Mouse (Mus musculus) stomach, embryonic 16.5 days (tissue): ENCODE data around the gene Eif4g3. TPM values are rescaled to one million over a fixed set of nuclear protein-coding genes. Genes with fewer than 3 reads are reported as not detected.

ENCODE experiments used
- ATAC-seq: fragments of 200-750 bp; cut with Nextera tagmentation; 2 replicates; pipeline ENCODE4 v1.8.0; 2017; ENCODE audit warnings: moderate number of reproducible peaks, moderate TSS enrichment; ENCODE audit not compliant: insufficient read depth, low FRiP score
- H3K27ac ChIP-seq: fragments of 300-500 bp; sonication (generic); 2 replicates; pipeline ENCODE4 v1.5.1; 2014; ENCODE audit warnings: low read length
- H3K27me3 ChIP-seq: fragments of 300-500 bp; sonication (generic); 2 replicates; pipeline ENCODE4 v1.6.1; 2014; ENCODE audit warnings: low read length, control low read depth, mixed read lengths; ENCODE audit not compliant: control insufficient read depth, insufficient read depth
- H3K36me3 ChIP-seq: fragments of 300-500 bp; sonication (generic); 2 replicates; pipeline ENCODE4 v1.6.1; 2014; ENCODE audit warnings: low read length; ENCODE audit not compliant: control insufficient read depth, insufficient read depth
- H3K4me1 ChIP-seq: fragments of 300-500 bp; sonication (generic); 2 replicates; pipeline ENCODE4 v1.6.1; 2014; ENCODE audit warnings: low read length, control low read depth, mixed read lengths; ENCODE audit not compliant: control insufficient read depth, insufficient read depth
- H3K4me2 ChIP-seq: fragments of 300-500 bp; sonication (generic); 2 replicates; pipeline ENCODE4 v1.6.1; 2014; ENCODE audit warnings: low read depth, low read length, mixed read lengths
- H3K4me3 ChIP-seq: fragments of 300-500 bp; sonication (generic); replicated peaks from 2 replicates; pipeline ENCODE4 v1.5.1; 2014; ENCODE audit warnings: mild to moderate bottlenecking, low read length
- H3K9ac ChIP-seq: fragments of 300-500 bp; sonication (generic); 2 replicates; pipeline ENCODE4 v1.6.1; 2014; ENCODE audit warnings: low read length
- H3K9me3 ChIP-seq: fragments of 300-500 bp; sonication (generic); replicated peaks from 2 replicates; pipeline ENCODE4 v1.6.1; 2016; ENCODE audit warnings: low read length, control low read depth; ENCODE audit not compliant: control insufficient read depth
- WGBS: fragments of 180-500 bp; shearing (Covaris S2); extraction: QIAGEN DNeasy Blood & Tissue Kit; methylation state at CpG from one replicate; pipeline ENCODE4 v1.1.7; 2014; 5-methylcytosine and 5-hydroxymethylcytosine counted together
- polyA plus RNA-seq: library from polyadenylated mRNA; unstranded; fragments of >200 nt; fragmentation: Nextera tagmentation; extraction: Ambion mirVana; gene quantifications from 2 replicates; pipeline ENCODE4 v1.2.1, GENCODE M21; 2015

Gene Eif4g3
- polyA plus RNA-seq, 1 experiment from 2014 or later: 24.8 TPM

DNA sequence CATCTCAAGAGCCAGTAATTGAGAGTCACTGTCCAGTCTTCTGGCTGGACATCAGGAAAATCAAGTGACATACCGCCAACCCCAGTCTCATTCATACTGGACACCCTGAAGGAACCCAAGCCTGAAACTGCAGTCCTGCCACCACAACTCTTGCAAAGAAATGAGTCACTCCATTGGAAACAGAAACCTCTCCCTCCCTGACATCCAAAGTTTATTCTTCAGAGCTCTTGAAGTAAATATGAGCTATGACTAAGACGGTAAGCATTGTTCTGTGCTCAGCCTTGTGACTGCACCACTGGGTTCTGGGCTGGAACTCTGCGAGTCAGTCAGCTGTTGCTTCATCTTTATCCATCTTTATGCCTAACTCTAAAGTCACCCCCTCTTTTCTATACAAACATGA is 221.0 kb downstream of the Eif4g3 start:
- WGBS: 55% methylated on average over 3 of the region's 3 CpGs
- H3K4me2 ChIP-seq: no peak overlapping the region
- H3K27ac ChIP-seq: peak overlapping the region; percentile 53; the same call in 1 of the 2 replicates
- no peaks in the 10 kb centered on the region for H3K9me3 ChIP-seq
- H3K4me3 ChIP-seq: no peak overlapping the region
- peaks cover 7% of the 10 kb centered on the region; the same call in 1 of the 2 replicates for H3K36me3 ChIP-seq
- no peak overlapping the region for H3K9ac ChIP-seq
- H3K4me1 ChIP-seq: peaks cover 17% of the 10 kb centered on the region
- H3K27me3 ChIP-seq: no peaks in the 10 kb centered on the region
- ATAC-seq: no peak

- WGBS: 42% methylated on average over 13 of the region's 13 CpGs
These were observed 222.9 kb downstream of the Eif4g3 start for GRCm38 (mm10) chr4:138215671-138216199.

GRCm38 (mm10) chr4:138216200-138216890 is 223.5 kb downstream of the Eif4g3 start, which contains the start of gene Hp1bp3:
Gene Hp1bp3, plus strand, starts transcription at chr4:138216296.
- H3K4me2 ChIP-seq: peak within 1 kb of the TSS; percentile 65
- no peaks in the 10 kb centered on the region for H3K36me3 ChIP-seq
- WGBS: under 1% methylated on average over 65 of the region's 84 CpGs
- no peaks in the 10 kb centered on the region for H3K9me3 ChIP-seq
- peaks cover 29% of the 10 kb centered on the region for H3K4me1 ChIP-seq
- peak within 1 kb of the TSS; percentile 99 for H3K27ac ChIP-seq
- H3K27me3 ChIP-seq: no peaks in the 10 kb centered on the region
- H3K4me3 ChIP-seq: peak within 1 kb of the TSS; percentile 92
- ATAC-seq: peak; percentile 74
- H3K9ac ChIP-seq: peak within 1 kb of the TSS; percentile 98

More at GRCm38 (mm10) chr4:138215671-138216199, 222.9 kb downstream of the Eif4g3 start:
- H3K4me1 ChIP-seq: peaks cover 29% of the 10 kb centered on the region
- H3K4me2 ChIP-seq: peak overlapping the region; percentile 65
- no peaks in the 10 kb centered on the region for H3K9me3 ChIP-seq
- H3K9ac ChIP-seq: peak overlapping the region; percentile 98
- H3K27ac ChIP-seq: peak overlapping the region; percentile 99
- H3K36me3 ChIP-seq: no peaks in the 10 kb centered on the region
- no peaks in the 10 kb centered on the region for H3K27me3 ChIP-seq
- peak overlapping the region; percentile 92 for H3K4me3 ChIP-seq
- ATAC-seq: no peak

DNA sequence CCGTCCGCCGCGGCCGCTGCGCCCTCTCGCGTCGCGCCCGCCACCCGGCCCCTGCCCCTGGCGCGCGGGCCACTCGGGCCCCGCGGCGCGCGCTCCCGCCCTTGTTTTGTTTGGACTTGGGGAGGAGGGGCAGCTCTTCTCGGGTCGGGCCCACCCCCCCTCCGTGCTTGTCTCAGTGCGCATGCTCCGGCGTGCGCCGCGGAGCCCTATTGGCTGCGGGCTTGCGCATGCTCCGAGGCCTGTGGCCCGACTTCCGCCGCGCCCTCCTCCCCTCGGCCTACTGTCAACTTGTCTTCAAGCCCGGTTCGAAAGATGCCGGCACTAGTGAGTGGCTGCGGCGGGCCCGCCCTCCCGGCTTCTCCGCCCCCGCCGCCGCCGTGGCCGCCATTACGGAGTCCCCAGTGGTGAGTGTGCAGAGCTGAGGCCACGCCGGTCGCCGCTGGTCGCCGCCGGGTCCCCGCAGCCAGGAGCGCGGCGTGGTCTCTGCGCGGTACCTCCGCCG is 224.1 kb downstream of the Eif4g3 start:
- Histone ChIP-seq H3K27ac (peak overlapping the region; percentile 99), H3K9me3 (no peaks in the 10 kb centered on the region), H3K36me3 (no peaks in the 10 kb centered on the region), H3K4me1 (peaks cover 29% of the 10 kb centered on the region), H3K4me2 (peak overlapping the region; percentile 65), H3K9ac (peak overlapping the region; percentile 98), H3K4me3 (peak overlapping the region; percentile 92), H3K27me3 (no peaks in the 10 kb centered on the region)
- WGBS: under 1% methylated on average over 58 of the region's 68 CpGs
- peak; percentile 96 for ATAC-seq

DNA sequence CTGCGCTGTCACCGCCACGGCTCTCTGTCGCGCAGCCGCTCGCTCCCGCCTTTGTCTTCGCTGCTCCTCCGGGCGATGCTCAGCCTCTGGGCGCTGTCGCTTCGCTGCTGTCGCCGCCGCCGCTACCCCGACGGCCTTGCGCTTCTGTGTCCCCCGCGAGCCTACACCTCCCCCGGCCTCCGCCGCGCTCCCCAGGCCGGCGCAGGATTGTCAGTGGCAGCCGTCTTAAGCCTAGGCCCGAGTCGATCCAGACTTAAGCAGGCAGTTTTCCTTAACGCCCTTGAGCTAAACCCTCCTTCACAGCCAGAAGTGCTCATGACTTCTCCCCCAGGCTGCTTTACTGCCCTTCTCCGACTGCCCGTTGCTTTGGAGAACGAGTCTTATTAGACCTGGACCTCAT is 224.6 kb downstream of the Eif4g3 start:
- peak overlapping the region; percentile 89 for H3K27ac ChIP-seq
- H3K27me3 ChIP-seq: no peaks in the 10 kb centered on the region
- H3K9ac ChIP-seq: peak overlapping the region; percentile 98
- peaks cover 29% of the 10 kb centered on the region for H3K4me1 ChIP-seq
- ATAC-seq: peak; percentile 4; the same call in 1 of the 2 replicates
- under 1% methylated on average over 36 of the region's 36 CpGs for WGBS
- no peaks in the 10 kb centered on the region for H3K9me3 ChIP-seq
- H3K4me2 ChIP-seq: peak overlapping the region; percentile 63
- peak overlapping the region; percentile 92 for H3K4me3 ChIP-seq
- H3K36me3 ChIP-seq: no peaks in the 10 kb centered on the region

DNA sequence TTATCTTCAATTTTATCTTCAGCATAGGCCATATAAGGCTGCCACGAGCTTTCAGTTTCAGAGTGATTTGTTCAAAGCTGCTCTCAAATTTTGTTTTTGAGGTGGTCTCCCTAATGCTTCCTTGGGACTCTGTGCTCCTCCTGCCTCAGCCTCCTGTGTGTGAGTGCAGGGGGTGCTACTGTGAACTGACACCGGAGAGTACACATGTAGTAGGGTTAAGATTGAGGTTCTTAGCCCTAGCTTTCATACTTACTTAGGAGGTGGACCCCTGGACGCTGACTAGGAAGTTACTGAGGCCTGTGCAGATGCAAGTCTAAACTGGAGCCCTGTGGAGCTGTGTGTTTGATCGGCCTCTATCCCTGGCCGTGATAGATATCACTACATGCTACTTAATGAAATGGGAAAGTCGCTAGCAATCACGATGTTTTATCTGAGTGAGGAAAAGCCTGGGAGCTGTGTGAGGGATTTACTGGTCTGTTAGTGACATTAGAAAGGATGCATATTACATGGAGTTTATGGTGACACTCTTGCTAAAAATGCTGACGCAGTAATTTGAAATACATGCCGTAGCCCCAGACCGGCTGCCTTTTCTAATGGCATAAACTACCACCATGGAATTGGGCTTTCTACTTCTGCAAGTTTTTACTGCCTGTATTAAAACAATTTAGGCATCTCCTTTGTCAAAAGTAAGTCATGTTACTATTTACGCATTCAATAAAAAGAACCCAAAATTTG is 225.3 kb downstream of the Eif4g3 start:
- 70% methylated on average over 11 of the region's 11 CpGs for WGBS
- Histone ChIP-seq H3K27ac (peak overlapping the region; percentile 89), H3K4me1 (peaks cover 29% of the 10 kb centered on the region), H3K9ac (peak overlapping the region; percentile 98), H3K4me3 (peak overlapping the region; percentile 92), H3K27me3 (no peaks in the 10 kb centered on the region), H3K4me2 (peak overlapping the region; percentile 63), H3K36me3 (peaks cover 2% of the 10 kb centered on the region; the same call in 1 of the 2 replicates), H3K9me3 (no peaks in the 10 kb centered on the region)
- no peak for ATAC-seq

GRCm38 (mm10) chr4:138219331-138219730 is 226.5 kb downstream of the Eif4g3 start:
- Histone ChIP-seq H3K27ac (no peak overlapping the region), H3K4me1 (peaks cover 29% of the 10 kb centered on the region), H3K4me3 (no peak overlapping the region), H3K27me3 (no peaks in the 10 kb centered on the region), H3K9me3 (no peaks in the 10 kb centered on the region), H3K36me3 (peaks cover 13% of the 10 kb centered on the region; the same call in 1 of the 2 replicates), H3K4me2 (no peak overlapping the region), H3K9ac (no peak overlapping the region)
- WGBS: 68% methylated on average over 5 of the region's 5 CpGs
- no peak for ATAC-seq

- no peaks in the 10 kb centered on the region for H3K9me3 ChIP-seq
- H3K4me2 ChIP-seq: no peak overlapping the region
- 76% methylated on average over 7 of the region's 7 CpGs for WGBS
- H3K9ac ChIP-seq: no peak overlapping the region
- H3K27ac ChIP-seq: no peak overlapping the region
- peaks cover 13% of the 10 kb centered on the region; the same call in 1 of the 2 replicates for H3K36me3 ChIP-seq
- no peak for ATAC-seq
- H3K4me1 ChIP-seq: peaks cover 25% of the 10 kb centered on the region
- H3K27me3 ChIP-seq: no peaks in the 10 kb centered on the region
- H3K4me3 ChIP-seq: no peak overlapping the region
These were observed 227.9 kb downstream of the Eif4g3 start for GRCm38 (mm10) chr4:138220761-138221160.
